Mouse (Mus musculus): ENCODE data around the gene Fam181a.

- no peak for TF ChIP-seq CTCF (IDR thresholded peaks at IDR 0.05; ENCODE audit: insufficient read depth, low read depth, low read length)
- no peak for TF ChIP-seq POLR2A (IDR thresholded peaks at IDR 0.05; ENCODE audit: insufficient read depth, low read depth, low read length)
Measured at GRCm38 (mm10) chr12:103283411-103283810, 27.4 kb upstream of the Fam181a start.
